Mouse (Mus musculus): ENCODE data around the gene Ebf4. TPM values are rescaled to one million over a fixed set of nuclear protein-coding genes. Genes with fewer than 3 reads are reported as not detected.

Gene Ebf4
- total and polyA plus RNA-seq, 2 experiments from 2014 or later = 5.4 to 19.3 TPM

DNA sequence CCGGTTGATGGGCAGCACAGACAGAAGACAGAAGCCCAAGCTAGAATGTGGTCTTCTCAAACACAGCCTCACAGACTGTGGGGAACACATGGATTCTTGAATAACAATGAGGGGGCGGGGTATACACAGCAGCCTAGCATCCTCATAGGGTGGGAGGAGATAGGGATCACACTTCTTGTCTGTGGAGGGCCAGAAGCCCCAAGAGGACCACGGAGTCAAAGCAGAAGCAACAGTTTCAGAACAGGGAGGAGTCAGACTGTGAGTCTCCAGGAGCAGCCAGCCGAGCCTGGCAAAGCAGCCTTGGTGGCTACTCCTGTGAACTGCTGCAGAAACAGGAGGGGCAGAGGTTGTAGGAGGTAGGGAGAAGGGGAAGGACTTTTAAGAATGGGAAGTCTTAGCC is 1.5 kb upstream of the Ebf4 start:
- Histone ChIP-seq H3K27me3 (ENCODE audit: insufficient read depth, low read length) (no peaks in the 10 kb centered on the region), H3K9ac (replicated peaks; ENCODE audit: low read length) (no peak overlapping the region), H3K27ac (no peak overlapping the region), H3K4me3 (ENCODE audit: low read length) (no peak overlapping the region), H3K4me1 (ENCODE audit: insufficient read depth, low read length) (peaks cover 3% of the 10 kb centered on the region; the same call in 1 of the 2 replicates), H3K36me3 (ENCODE audit: insufficient read depth, low read length) (no peaks in the 10 kb centered on the region), H3K9me3 (ENCODE audit: low read length) (no peaks in the 10 kb centered on the region), H3K4me2 (ENCODE audit: low read depth, low read length) (no peak overlapping the region)
- WGBS = 12% methylated on average over 4 of the region's 4 CpGs
- DNase-seq (ENCODE audit: low spot score) (peak; percentile 26), ATAC-seq (peak; percentile 44)
- no peak for TF ChIP-seq CTCF (IDR thresholded peaks at IDR 0.05; ENCODE audit: low read depth)

DNA sequence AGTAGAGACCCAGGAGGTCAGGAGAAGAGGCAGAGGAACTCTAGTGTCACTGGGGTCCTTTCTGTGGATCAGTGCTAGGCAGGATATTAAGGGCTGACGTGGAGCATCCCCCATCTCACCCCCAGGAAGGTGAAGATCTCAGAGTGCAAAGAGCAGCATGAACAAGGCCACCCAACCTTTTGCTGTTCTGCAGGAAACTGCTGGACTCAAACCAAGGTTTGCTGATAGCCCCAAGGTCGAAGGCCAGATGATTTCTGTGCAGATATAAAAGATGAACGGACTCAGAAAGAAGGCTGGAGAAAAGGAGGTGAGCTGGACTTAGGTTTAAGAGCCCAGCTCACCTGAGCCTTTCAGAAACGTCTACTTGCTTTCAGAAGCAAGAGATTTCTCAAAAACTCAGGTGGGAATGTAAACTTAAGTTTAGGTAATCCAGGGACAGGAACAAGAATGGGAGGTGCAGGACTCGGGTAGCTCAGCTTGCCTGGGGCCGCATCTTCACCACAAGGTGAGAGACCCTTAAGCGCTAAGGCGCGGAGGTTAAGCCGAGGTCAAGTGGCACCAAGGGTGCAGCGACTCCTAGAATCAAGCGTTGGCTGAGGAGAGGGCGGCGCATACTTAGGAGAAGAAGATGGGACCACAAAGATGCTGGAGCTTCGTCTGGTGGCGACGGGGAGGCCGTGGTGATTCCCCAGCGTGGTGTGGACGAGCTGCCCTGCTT is 592 bp upstream of the Ebf4 start:
- DNase-seq (ENCODE audit: low spot score) (no peak), ATAC-seq (no peak)
- Histone ChIP-seq H3K4me2 (ENCODE audit: low read depth, low read length) (peak overlapping the region; percentile 70), H3K9me3 (ENCODE audit: low read length) (no peaks in the 10 kb centered on the region), H3K4me1 (ENCODE audit: insufficient read depth, low read length) (peaks cover 3% of the 10 kb centered on the region; the same call in 1 of the 2 replicates), H3K4me3 (ENCODE audit: low read length) (peak overlapping the region; percentile 62), H3K36me3 (ENCODE audit: insufficient read depth, low read length) (no peaks in the 10 kb centered on the region), H3K27me3 (ENCODE audit: insufficient read depth, low read length) (no peaks in the 10 kb centered on the region), H3K27ac (peak overlapping the region; percentile 41), H3K9ac (replicated peaks; ENCODE audit: low read length) (peak overlapping the region; percentile 71)
- no peak for TF ChIP-seq CTCF (IDR thresholded peaks at IDR 0.05; ENCODE audit: low read depth)
- WGBS = 10% methylated on average over 20 of the region's 20 CpGs

DNA sequence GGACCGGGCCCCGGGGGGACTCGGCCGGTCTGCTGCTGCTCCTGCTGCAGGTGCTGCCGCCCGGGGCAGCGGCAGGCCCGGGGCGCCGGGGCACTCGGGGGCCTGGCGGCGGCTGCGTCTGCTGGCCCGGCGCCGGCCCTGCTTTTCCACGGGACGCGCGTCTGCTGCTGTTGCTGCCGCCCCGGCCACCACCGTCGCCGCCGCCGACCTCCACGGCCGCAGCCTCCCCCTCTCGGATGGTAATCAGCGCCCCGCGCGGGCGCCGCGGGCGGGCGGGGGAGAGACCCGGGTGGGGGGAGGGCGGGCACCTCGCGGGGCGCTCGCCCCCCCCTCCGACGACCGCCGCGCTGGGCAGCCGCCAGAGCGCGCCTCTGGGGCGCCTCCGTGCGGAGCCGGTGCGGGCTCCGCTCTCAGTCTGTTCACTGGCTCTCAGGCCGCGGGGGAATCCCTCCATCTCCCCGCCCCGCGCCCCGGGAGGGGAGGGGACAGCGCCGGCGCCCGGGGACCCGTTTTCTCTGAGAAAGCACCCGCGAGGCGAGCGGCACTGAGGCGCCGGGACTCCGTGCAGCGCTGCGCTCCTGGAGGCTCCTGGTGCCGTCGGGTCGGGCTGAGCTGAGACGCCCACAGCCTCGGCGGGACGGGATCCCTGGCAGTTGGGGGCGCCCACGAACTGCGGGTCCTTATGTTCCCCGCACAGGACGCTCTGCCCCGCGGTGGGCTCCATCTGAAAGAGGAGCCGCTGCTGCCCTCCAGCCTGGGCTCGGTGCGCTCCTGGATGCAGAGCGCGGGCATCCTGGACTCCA is 563 bp downstream of the Ebf4 start:
- H3K27ac ChIP-seq = peak overlapping the region; percentile 41
- H3K9ac ChIP-seq (replicated peaks; ENCODE audit: low read length) = peak overlapping the region; percentile 71
- H3K27me3 ChIP-seq (ENCODE audit: insufficient read depth, low read length) = no peaks in the 10 kb centered on the region
- H3K36me3 ChIP-seq (ENCODE audit: insufficient read depth, low read length) = no peaks in the 10 kb centered on the region
- peak overlapping the region; percentile 70 for H3K4me2 ChIP-seq (ENCODE audit: low read depth, low read length)
- TF ChIP-seq CTCF (IDR thresholded peaks at IDR 0.05; ENCODE audit: low read depth) = peak; percentile 6; the same call in 1 of the 2 replicates
- DNase-seq (ENCODE audit: low spot score) = peak; percentile 79
- H3K9me3 ChIP-seq (ENCODE audit: low read length) = no peaks in the 10 kb centered on the region
- under 1% methylated on average over 45 of the region's 99 CpGs for WGBS
- peak; percentile 66 for ATAC-seq
- H3K4me1 ChIP-seq (ENCODE audit: insufficient read depth, low read length) = peaks cover 3% of the 10 kb centered on the region; the same call in 1 of the 2 replicates
- H3K4me3 ChIP-seq (ENCODE audit: low read length) = peak overlapping the region; percentile 62

DNA sequence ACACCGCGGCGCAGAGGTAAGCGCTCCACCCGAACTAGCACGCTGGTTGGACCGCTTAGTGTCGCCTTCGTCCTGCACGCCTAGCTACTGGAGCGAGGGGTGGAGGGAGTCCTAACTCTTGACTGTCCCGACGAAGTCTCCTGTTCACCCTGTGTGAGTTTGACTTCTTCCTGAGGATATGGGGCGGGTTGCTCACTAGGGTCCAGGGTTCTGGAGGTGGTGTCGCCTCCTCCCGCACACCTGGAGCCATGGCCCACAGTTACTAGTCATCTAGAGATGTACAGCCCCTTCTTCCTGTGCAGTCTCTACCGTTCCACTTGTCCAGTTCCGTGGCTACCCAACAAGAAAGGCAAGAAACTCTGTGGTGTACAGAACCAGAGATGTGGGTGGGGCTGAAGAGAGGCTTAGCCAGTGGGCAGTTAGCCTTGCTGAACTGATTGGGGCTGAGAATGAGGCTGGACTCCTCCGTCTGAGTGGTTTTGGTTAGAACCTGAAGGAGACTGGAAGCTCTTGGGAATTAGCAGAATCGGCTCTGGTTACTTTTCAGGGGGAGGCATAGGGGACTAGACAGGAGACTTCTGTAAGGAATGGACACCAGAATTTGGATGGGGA is 1.3 kb downstream of the Ebf4 start:
- peaks cover 3% of the 10 kb centered on the region; the same call in 1 of the 2 replicates for H3K4me1 ChIP-seq (ENCODE audit: insufficient read depth, low read length)
- H3K4me2 ChIP-seq (ENCODE audit: low read depth, low read length) = peak overlapping the region; percentile 70
- no peaks in the 10 kb centered on the region for H3K27me3 ChIP-seq (ENCODE audit: insufficient read depth, low read length)
- H3K36me3 ChIP-seq (ENCODE audit: insufficient read depth, low read length) = no peaks in the 10 kb centered on the region
- no peak for TF ChIP-seq CTCF (IDR thresholded peaks at IDR 0.05; ENCODE audit: low read depth)
- no peak for ATAC-seq
- H3K27ac ChIP-seq = 0 out of 2 replicates have a peak overlapping the region, but pooled peaks have one; percentile 41
- H3K9ac ChIP-seq (replicated peaks; ENCODE audit: low read length) = peak overlapping the region; percentile 71
- no peaks in the 10 kb centered on the region for H3K9me3 ChIP-seq (ENCODE audit: low read length)
- 5% methylated on average over 20 of the region's 20 CpGs for WGBS
- H3K4me3 ChIP-seq (ENCODE audit: low read length) = peak overlapping the region; percentile 62
- peak; percentile 10 for DNase-seq (ENCODE audit: low spot score)

DNA sequence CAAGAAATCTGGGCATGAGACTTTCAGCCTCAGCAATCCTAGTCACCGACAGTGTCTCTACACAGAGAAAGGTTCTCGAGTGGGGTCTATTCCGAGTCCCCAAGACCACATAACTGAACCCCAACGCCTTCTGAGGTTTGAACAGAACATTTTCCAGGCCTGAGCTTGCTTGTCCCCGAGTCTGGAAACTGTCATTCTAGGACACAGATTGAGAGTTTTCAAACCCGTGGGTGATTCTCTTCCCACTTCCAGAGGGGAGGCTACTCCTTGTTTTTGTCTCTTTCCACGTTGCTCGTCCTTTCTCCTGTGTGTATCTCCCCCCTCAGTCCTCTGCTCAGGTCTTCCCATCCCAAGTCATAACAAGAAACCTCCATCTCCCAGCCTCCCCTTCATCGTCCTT is 2.6 kb downstream of the Ebf4 start:
- Histone ChIP-seq H3K9me3 (ENCODE audit: low read length) (no peaks in the 10 kb centered on the region), H3K4me1 (ENCODE audit: insufficient read depth, low read length) (no peaks in the 10 kb centered on the region; the same call in 1 of the 2 replicates), H3K9ac (replicated peaks; ENCODE audit: low read length) (no peak overlapping the region), H3K27ac (no peak overlapping the region), H3K36me3 (ENCODE audit: insufficient read depth, low read length) (no peaks in the 10 kb centered on the region), H3K4me3 (ENCODE audit: low read length) (no peak overlapping the region), H3K4me2 (ENCODE audit: low read depth, low read length) (no peak overlapping the region), H3K27me3 (ENCODE audit: insufficient read depth, low read length) (no peaks in the 10 kb centered on the region)
- ATAC-seq (no peak), DNase-seq (ENCODE audit: low spot score) (no peak)
- no peak for TF ChIP-seq CTCF (IDR thresholded peaks at IDR 0.05; ENCODE audit: low read depth)
- 85% methylated on average over 9 of the region's 9 CpGs for WGBS

DNA sequence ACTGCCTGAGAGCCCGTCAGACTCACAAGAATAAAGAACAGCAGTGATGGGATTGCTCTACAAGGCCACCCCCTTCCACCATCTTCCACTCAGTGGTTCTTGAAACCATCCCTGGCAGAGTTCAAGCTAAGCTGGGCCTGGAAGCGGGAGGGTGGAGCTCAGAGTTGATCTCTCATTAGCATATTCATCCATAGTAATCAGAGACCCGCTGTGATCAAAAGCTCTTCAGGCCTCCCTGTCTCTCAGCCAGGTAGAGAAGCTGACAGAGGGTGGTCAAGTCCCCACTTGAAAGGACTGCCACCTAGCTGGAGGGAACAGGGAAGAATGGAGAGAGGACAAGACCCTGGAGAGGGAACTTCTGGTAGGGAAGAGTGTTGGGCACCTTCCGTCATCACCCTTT is 8.0 kb downstream of the Ebf4 start:
- Histone ChIP-seq H3K4me1 (ENCODE audit: insufficient read depth, low read length) (no peaks in the 10 kb centered on the region), H3K4me2 (ENCODE audit: low read depth, low read length) (no peak overlapping the region), H3K36me3 (ENCODE audit: insufficient read depth, low read length) (peaks cover 10% of the 10 kb centered on the region; the same call in 1 of the 2 replicates), H3K9ac (replicated peaks; ENCODE audit: low read length) (no peak overlapping the region), H3K27me3 (ENCODE audit: insufficient read depth, low read length) (no peaks in the 10 kb centered on the region), H3K4me3 (ENCODE audit: low read length) (no peak overlapping the region), H3K27ac (no peak overlapping the region), H3K9me3 (ENCODE audit: low read length) (no peaks in the 10 kb centered on the region)
- DNase-seq (ENCODE audit: low spot score) = no peak
- TF ChIP-seq CTCF (IDR thresholded peaks at IDR 0.05; ENCODE audit: low read depth) = no peak
- no peak for ATAC-seq
- WGBS = 52% methylated on average over 4 of the region's 4 CpGs

All from hindbrain, postnatal 0 days (tissue).